Mouse (Mus musculus): ENCODE data around the gene Gm9268. TPM values are rescaled to one million over a fixed set of nuclear protein-coding genes. Genes with fewer than 3 reads are reported as not detected.
"Not testable (repeated sequence)": the region's sequence is repeated elsewhere in the genome, so short reads cannot be mapped to it uniquely, and the experiment has no call there.

Gene Gm9268
- not detected for total RNA-seq (2021)
- long read RNA-seq, experiment 1, result 0 reads
- long read RNA-seq, experiment 2, result 0 reads

DNA sequence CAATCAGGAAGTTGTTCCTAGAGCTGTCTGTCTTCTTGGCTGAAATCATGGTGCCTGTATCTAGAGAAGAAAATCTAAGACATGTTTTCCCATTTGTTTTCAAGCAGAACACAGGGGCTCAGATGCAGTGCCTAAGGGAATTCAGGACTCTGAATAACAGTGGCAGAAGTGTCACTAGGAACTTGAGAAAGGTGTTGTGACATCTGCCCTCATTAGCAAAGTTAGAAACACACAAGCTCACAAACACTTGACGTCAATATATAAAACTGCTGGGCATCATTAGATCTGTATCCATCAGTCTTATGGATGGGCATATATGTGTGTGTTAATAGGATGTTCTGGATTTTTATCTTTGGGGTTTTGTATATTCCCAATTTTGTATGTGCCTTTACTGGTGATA lies at the start of gene Gm9268:
TSS of gene Gm9268 (plus strand) at position 301 of the 400 bp plus-strand sequence.
- H3K4me3 ChIP-seq; H3K27ac ChIP-seq; DNase-seq (ENCODE audit: extremely low spot score in 1 of 2, low spot score in 2 of 2); intact Hi-C loops (cut with DNase I): not testable (repeated sequence)

DNA sequence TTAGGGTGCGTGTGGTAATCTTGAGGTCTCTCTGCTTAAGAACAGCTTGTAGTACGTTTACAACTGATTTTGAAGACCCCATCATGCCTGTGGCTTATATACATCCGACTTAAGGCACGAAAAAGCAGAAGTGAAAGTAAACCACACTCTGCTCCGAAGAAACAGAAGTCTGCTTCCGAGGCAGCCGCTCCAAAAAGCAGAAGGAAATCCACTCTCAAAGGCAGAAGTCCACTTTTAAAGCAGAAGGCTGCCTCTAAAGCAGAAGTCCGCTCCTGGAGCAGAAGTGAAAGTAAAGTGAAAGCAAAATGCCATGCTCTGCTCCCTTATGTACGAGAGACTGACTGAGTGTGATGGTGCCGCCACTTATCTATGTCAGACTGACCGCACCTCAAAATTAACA lies 38.5 kb upstream of the Gm9268 start:
- no peak for TF ChIP-seq CTCF (IDR thresholded peaks at IDR 0.05)
- H3K27ac ChIP-seq, result no peak overlapping the region
- intact Hi-C loops (cut with DNase I), result no loop called here
- DNase-seq (ENCODE audit: extremely low spot score in 1 of 2, low spot score in 2 of 2), result no peak
- no peak overlapping the region for H3K4me3 ChIP-seq

DNA sequence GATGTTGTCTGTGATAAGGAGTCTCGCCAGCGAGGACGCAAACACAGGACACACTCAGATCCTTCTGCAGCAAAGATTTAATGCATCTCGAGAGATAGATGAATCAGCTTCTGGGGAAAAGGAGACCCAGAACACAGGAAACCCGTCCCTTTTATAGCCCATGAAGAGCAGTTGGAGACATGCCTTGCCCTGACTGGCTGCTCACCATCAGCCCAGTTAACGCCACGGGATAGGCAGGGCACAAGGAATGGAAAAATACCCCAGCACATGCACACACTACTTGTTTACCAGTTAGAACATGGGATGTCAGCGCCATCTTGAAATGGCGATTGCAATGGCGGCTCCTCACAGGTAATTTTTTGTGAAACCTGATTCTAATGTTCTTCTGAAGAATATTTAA lies 37.8 kb upstream of the Gm9268 start:
- H3K4me3 ChIP-seq, result no peak overlapping the region
- no peak for DNase-seq (ENCODE audit: extremely low spot score in 1 of 2, low spot score in 2 of 2)
- H3K27ac ChIP-seq, result no peak overlapping the region
- no peak for TF ChIP-seq CTCF (IDR thresholded peaks at IDR 0.05)
- intact Hi-C loops (cut with DNase I), result no loop called here

DNA sequence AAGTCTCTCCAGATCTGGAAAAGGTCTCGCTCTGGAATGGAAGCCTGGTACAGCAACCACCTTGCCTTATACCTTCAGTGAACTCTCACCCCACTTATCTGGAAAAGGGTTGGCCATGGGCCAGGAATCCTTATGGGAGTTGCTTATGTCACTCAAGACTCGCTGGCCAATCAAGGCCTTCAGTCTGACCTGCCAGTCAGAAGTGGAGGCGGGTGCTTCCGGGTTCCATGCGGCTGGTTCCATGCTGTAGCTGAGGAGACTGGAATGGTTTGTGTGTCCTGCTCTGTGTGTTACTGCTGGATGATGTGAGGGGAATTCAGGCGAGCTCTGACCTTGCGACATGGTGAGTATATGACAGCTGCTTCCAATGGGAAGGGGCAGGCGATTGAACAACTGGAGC lies 59.3 kb downstream of the Gm9268 start:
- no peak overlapping the region for H3K27ac ChIP-seq
- intact Hi-C loops (cut with DNase I), result no loop called here
- TF ChIP-seq CTCF (IDR thresholded peaks at IDR 0.05), result no peak
- no peak overlapping the region for H3K4me3 ChIP-seq
- no peak for DNase-seq (ENCODE audit: extremely low spot score in 1 of 2, low spot score in 2 of 2)

Other genes starting within 250 kb of the Gm9268 start
- not detected for gene Vmn2r62, start 225.2 kb upstream of the Gm9268 start, total RNA-seq (2021)
- gene Gm2381, start 151.5 kb upstream of the Gm9268 start, total RNA-seq (2021), result under 1 TPM; 0.16 to 0.18 TPM
- not detected for gene Vmn2r63, start 84.9 kb upstream of the Gm9268 start, total RNA-seq (2021)
- not detected for gene Zfp936, start 95.5 kb downstream of the Gm9268 start, total RNA-seq (2021)